8 mouse cellular contexts compared by ENCODE assay signal in genomic region chr1:53773994-53774393, GRCm38 (mm10). TPM values are rescaled to one million over a fixed set of nuclear protein-coding genes. Genes with fewer than 3 reads are reported as not detected.
DNase-seq lines count a peak whose midpoint lies in the region; ATAC-seq lines count a peak whose summit lies in the region.

No protein-coding gene starts in this region.

- WGBS in heart, embryonic 11.5 days (ENCODE audit: insufficient replicate concordance) = 68% methylated on average over 6 of the region's 6 CpGs
- 22% methylated on average over 6 of the region's 6 CpGs for WGBS in liver, embryonic 12.5 days (ENCODE audit: insufficient replicate concordance)

- intact Hi-C loops in gastrocnemius, postnatal 14 days (cut with DNase I; ENCODE audit: low total_unique reads) = no loop called here

- H3K9ac ChIP-seq in heart, embryonic 11.5 days (ENCODE audit: low read depth, low read length) = no peak overlapping the region
- H3K9ac ChIP-seq in liver, embryonic 12.5 days = no peak overlapping the region

- DNase-seq in heart, adult 18-20 months = peak; percentile 54 to 78
- DNase-seq in adipocyte (ENCODE audit: low spot score) = peak; percentile 47
- peak; percentile 91 to 95 for DNase-seq in spleen, postnatal 36 days (ENCODE audit: low spot score in 2 of 2)
- DNase-seq in cerebellum, adult 11-12 months = no peak
- no peak for DNase-seq in gastrocnemius, postnatal 14 days

- H3K9me3 ChIP-seq in heart, embryonic 11.5 days (replicated peaks; ENCODE audit: control insufficient read depth, low read length) = no peaks in the 10 kb centered on the region
- H3K9me3 ChIP-seq in liver, embryonic 12.5 days (replicated peaks) = no peaks in the 10 kb centered on the region

- H3K27ac ChIP-seq in heart, embryonic 11.5 days (ENCODE audit: low read depth, low read length) = no peak overlapping the region
- no peak overlapping the region for H3K27ac ChIP-seq in liver, embryonic 12.5 days

- no peaks in the 10 kb centered on the region for H3K36me3 ChIP-seq in heart, embryonic 11.5 days (ENCODE audit: control insufficient read depth, insufficient read depth, low read length)
- peaks cover 10% of the 10 kb centered on the region; the same call in 1 of the 2 replicates for H3K36me3 ChIP-seq in liver, embryonic 12.5 days

- no peak overlapping the region for H3K4me3 ChIP-seq in heart, embryonic 11.5 days (ENCODE audit: low read depth, low read length)
- H3K4me3 ChIP-seq in liver, embryonic 12.5 days = no peak overlapping the region

- no peak for ATAC-seq in heart, embryonic 11.5 days (replicated peaks; ENCODE audit: insufficient number of reproducible peaks, low FRiP score, low TSS enrichment)
- ATAC-seq in liver, embryonic 12.5 days = no peak
- no peak for ATAC-seq in frontal cortex, adult (ENCODE audit: low TSS enrichment)

- H3K4me2 ChIP-seq in heart, embryonic 11.5 days = no peak overlapping the region
- H3K4me2 ChIP-seq in liver, embryonic 12.5 days = peak overlapping the region; percentile 24; the same call in 1 of the 2 replicates

- H3K4me1 ChIP-seq in heart, embryonic 11.5 days (ENCODE audit: control insufficient read depth, insufficient read depth, low read length) = no peaks in the 10 kb centered on the region
- peaks cover 12% of the 10 kb centered on the region for H3K4me1 ChIP-seq in liver, embryonic 12.5 days

- H3K27me3 ChIP-seq in heart, embryonic 11.5 days (ENCODE audit: control insufficient read depth, insufficient read depth, low read length) = no peaks in the 10 kb centered on the region
- H3K27me3 ChIP-seq in liver, embryonic 12.5 days (replicated peaks) = no peaks in the 10 kb centered on the region

RNA-seq across cellular contexts. Expression of gene Stk17b, which starts 11.0 kb away (rescaled TPM):
- 10 to 100 TPM; 12.5 to 17.3 TPM for total RNA-seq in heart, adult 18-20 months (2021)
- polyA plus RNA-seq in heart, embryonic 11.5 days (2014; fragmentation: Nextera tagmentation; extraction: Ambion mirVana) = 17.2 and 18.6 TPM in 2 replicates
- 16.5 and 17.9 TPM in 2 replicates for polyA plus RNA-seq in liver, embryonic 12.5 days (2016; fragmentation: Nextera tagmentation; extraction: Ambion mirVana)
- 1 to 10 TPM; 7.2 to 8.3 TPM for total RNA-seq in gastrocnemius, postnatal 14 days (2021)

Comparison
In these comparisons a context has a peak if more than half of its experiments do, and no peak if none do; other contexts are left out.
1. DNase-seq: peak in heart, adult 18-20 months (2 of 2), adipocyte (single experiment) and spleen, postnatal 36 days (2 of 2); none in cerebellum, adult 11-12 months (single experiment) and gastrocnemius, postnatal 14 days (single experiment).